Mouse (Mus musculus): ENCODE measurements at regions not wholly inside any gene's neighbourhood (a gene's known extent, or its start where the extent isn't known, plus 50 kb on each side); places are given as distances from the start of the nearest gene placed in this dataset.

DNA sequence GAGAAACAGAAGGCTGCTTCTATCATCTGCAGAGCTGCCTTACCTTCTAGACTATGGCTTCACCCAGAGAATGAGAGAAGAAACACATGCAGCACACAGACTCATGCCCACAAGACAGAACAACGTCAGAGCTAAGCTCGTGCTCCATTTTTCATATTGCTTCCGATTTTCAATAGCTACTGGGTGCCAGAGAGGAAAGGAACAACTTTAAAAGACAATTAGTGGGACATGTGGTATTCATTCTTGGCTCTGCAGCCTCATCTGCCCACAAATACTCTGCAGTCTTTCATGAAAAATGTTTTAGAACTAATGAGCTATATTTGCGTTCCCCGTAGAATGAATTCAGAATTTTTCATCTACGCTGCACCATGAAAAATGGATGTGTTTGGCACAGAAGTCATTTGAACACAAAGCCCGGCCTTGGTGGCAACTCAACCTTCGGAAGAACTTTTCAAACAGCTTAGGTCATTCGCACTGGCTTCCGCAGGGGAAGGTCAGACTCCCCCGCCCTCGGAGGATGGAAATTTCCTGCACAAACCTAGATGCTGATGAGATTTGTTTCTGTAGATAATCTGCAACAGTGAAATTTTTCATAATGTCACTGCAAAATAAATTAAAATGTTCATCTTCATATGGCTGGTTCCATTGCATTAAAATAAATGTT is 213.6 kb downstream of the Skap2 start:
- TF ChIP-seq POLR2A (IDR thresholded peaks at IDR 0.05; ENCODE audit: low read depth, low read length) (no peak), CTCF (conservative IDR thresholded peaks at IDR 0.05 in 1 of 2, IDR thresholded peaks at IDR 0.05 in 1 of 2; ENCODE audit: low read depth in 2 of 2, low read length in 2 of 2) (no peak), ZMIZ1 (IDR thresholded peaks at IDR 0.05; ENCODE audit: low read depth, low read length) (no peak), RAD21 (IDR thresholded peaks at IDR 0.05; ENCODE audit: low read depth, low read length) (no peak), EP300 (IDR thresholded peaks at IDR 0.05; ENCODE audit: low read length) (no peak), POLR2AphosphoS2 (IDR thresholded peaks at IDR 0.05; ENCODE audit: low read depth, low read length) (no peak), E2F4 (IDR thresholded peaks at IDR 0.05; ENCODE audit: insufficient replicate concordance, low read depth, low read length) (no peak), RCOR1 (conservative IDR thresholded peaks at IDR 0.05; ENCODE audit: low read depth, low read length) (no peak), ETS1 (conservative IDR thresholded peaks at IDR 0.05; ENCODE audit: low read depth, low read length) (no peak), ZC3H11A (IDR thresholded peaks at IDR 0.05; ENCODE audit: low read depth, low read length) (no peak), CHD2 (IDR thresholded peaks at IDR 0.05; ENCODE audit: low read length) (no peak)
